Mouse (Mus musculus): ENCODE measurements at regions not wholly inside any gene's neighbourhood (a gene's known extent, or its start where the extent isn't known, plus 50 kb on each side); places are given as distances from the start of the nearest gene placed in this dataset.

DNA sequence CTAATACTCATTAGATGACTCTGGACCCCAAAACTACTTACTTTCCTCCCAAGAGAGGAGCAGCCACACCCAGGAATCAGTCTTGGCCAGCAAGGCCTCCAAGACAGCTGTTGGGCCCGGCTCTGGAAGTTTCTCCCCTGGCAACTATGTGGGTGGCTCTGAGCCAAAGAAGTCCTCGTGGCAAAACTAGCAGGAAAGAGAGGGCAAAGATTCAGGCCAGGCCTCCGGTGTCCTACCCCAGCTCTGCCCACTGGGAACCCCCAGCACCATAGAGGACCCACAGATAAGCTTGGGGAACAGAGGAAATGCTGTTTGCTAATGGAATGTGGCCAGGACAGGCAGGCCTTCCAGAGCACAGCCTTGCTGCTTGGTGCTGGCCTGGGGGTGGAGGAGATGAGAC lies 51.9 kb upstream of the Kdm8 start:
- DNase-seq (ENCODE audit: low read depth, low spot score), result no peak

GRCm38 (mm10) chr7:125393228-125393627 lies 51.2 kb upstream of the Kdm8 start:
- peak; percentile 17 for DNase-seq (ENCODE audit: low read depth, low spot score)

DNA sequence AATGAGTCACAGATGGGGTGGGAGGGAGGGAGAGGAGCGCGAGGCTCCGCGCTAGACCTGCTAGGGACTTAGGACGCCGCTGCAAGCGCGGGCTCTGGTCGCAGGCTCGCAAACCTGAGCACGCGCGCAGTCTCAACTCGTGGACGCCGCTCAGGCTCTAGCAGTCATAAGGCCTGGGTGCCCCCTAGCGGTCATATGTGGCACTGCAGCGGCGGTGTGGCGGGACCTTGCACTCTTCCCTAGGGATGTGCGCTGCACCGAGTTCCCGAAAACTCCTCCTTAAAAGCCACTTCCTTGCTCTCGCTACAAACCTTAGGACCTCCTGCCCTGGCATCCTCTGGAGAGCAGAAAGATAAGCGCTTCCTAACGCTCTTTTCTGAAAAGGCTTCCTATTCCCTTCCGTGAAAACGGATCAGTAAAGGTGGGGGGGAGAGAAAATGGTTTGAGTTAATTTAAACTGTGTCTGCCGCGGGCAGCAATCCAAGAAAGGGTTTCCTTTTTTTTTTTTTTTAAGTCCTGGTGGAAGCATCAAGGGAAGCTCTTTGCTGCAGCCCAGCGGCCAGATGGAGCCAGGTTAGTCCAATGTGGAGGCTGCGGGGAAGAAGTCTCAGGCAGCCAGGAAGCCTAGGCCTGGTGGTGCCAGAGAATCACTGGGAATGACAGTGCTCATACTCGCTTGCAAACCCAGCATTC lies 50.7 kb upstream of the Kdm8 start:
- peak; percentile 88 for DNase-seq (ENCODE audit: low read depth, low spot score)

Measured in CD4-positive, CD25-positive, alpha-beta regulatory T cell, adult 2 months (primary cell).